Mouse (Mus musculus): ENCODE measurements around the gene Zfp987.
"Not testable (repeated sequence)": the region's sequence is repeated elsewhere in the genome, so short reads cannot be mapped to it uniquely, and the experiment has no call there.

Zfp987 gene

DNA sequence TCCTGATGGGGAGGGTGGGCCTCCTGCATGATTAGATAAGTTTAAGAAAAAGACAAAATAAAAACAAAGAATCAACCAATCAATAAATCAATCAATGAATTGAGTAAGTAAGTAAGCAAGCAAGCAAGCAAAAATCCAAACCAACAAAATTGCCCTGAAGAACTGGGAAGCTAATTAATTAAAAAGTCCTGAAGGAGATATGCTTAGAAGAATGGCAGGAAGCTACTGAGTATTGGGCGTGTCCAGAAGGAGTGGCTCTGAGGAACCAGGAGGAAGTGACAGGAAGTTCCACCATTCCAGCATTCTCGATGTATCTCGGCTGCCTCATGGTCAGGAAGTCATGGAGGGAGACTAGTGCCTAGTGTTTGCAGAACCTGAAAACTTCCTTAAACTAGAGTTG, at the start of gene Zfp987:
Gene Zfp987, plus strand, starts transcription at position 301 of the 400 bp plus-strand sequence.
- DNase-seq (ENCODE audit: low spot score) = not testable (repeated sequence)

DNA sequence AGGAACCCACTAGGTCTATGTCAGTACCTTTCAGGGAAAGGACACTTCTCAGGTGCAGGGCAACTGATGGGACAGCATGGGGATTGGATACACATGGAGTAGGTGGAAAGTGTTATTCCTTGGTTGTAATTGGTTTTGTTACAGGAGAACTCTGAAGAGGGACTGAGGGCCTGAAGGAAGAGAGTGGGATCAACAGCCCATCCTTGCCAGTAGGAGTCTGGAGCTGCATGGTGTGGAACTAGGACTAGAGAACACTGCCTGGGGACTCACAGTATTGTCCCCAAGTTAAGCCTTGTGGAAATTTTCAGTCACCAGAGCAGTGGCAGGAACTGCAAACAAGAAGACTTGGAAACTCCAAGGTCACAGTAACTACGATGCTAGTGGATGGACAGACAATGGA, 44.6 kb upstream of the Zfp987 start:
- not testable (repeated sequence) for DNase-seq (ENCODE audit: low spot score)

DNA sequence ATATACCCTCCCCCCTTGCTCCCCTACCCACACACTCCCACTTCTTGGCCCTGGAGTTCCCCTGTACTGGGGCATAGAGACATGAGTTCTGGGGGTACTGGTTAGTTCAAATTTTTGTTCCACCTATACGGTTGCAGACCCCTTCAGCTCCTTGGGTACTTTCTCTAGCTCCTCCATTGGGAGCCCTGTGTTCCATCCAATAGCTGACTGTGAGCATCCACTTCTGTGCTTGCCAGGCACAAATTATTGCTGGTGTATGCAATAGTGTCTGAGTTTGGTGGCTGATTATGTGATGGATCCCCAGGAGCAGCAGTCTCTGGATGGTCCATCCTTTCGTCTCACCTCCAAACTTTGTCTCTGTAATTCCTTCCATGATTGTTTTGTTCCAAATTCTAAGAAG, 43.7 kb upstream of the Zfp987 start:
- DNase-seq (ENCODE audit: low spot score) = not testable (repeated sequence)

DNA sequence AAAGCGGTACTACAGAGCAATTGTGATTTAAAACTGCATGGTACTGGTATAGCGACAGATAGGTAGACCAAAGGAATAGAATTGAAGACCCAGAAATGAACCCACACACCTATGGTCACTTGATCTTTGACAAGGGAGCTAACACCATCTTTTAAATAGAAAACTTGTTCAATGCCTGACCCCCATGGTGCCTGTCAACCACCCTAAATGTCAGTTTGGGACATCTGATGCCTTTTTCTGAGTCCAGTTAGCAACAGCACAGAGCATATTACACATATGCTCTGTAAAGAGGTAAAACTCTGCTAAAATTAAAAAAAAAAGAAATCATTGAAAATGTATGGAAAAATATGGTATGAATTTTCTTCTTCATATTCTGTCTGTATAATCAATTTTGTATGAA, 41.8 kb upstream of the Zfp987 start:
- no peak for DNase-seq (ENCODE audit: low spot score)

DNA sequence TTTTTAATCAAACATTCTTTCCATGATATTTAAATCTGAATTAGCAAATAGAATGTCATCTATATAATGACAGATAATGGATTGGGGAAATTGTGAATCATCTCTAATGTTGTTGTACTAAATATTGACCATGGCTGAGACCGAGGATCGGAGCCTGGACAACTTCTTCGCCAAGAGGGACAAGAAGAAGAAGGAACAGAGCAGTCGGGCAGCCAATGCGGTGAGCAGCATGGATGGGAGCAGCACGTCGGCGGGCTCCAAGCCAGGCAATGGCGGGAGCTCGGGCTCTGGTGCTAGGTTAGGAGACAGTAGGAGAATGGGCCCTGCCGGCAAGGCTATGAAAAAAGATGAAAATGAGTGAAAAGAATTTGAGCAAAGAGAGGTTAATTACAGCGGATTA, 38.5 kb upstream of the Zfp987 start:
- DNase-seq (ENCODE audit: low spot score) = not testable (repeated sequence)

DNA sequence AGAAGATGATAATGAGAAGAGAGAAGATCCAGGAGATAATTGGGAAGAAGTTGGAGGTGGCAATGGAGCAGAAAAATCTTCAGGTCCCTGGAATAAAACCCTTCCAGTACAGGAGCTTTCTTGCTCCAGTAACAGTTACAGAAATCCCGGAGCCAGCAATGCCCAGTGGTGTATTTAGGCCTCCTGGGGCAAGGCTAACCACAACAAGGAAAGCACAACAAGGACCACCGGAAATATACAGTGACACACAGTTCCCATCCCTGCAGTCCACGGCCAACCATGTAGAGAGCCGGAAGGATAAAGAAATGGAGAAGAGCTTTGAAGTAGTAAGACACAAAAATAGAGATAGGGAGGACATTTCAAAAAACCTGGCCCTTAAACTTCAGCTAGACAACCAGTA, 38.0 kb upstream of the Zfp987 start:
- not testable (repeated sequence) for DNase-seq (ENCODE audit: low spot score)

DNA sequence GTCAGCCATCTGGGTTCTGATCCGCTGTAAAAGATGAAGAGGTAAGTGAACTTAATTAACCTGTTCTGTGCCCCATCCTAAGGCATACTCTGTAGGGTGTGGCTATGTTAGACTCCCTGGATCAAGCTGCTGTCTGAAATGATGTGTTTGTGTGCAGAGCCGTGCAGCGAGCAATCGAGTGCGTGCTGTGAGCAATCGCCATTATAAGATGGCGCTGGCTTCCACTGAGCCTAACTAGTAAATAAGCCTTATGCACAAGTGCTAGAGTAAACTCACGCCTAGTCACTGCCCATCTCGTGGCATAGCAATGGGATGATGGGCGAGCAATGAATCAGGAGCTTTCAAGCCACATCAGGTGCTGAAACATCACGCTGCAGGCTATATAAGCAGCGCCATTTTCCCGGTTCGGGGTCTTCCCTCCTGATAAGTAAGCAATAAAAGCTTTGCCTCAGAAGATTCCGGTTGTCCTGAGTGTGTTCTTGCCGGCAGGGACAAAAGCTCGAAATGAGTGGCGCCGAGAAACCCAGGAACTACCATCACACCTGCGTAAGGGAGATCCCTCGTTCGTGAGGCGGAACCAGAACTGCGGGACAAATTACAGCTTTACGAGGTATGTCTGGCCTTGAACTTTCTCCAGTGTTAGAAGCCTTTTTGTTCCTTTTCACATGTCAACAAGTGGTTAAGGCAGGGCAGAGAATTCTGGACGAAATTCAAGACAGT, 37.0 kb upstream of the Zfp987 start:
- DNase-seq (ENCODE audit: low spot score) = not testable (repeated sequence)

DNA sequence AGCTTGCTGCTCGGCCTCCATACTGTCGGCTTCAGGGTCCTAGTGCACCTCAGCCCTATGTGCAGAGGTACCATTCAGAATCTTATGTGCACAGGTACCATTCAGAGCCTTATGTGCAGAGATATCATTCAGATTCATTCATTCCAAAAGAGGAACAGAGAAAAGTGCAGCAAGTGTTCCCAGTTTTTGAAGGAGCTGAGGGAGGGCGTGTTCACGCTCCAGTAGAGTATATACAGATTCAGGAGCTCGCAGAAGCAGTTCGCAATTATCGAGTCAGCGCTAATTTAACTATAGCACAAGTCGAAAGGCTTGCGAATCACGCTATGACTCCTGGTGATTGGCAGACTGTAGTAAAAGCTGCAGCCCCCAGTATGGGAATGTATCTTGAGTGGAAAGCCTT, 36.0 kb upstream of the Zfp987 start:
- not testable (repeated sequence) for DNase-seq (ENCODE audit: low spot score)

DNA sequence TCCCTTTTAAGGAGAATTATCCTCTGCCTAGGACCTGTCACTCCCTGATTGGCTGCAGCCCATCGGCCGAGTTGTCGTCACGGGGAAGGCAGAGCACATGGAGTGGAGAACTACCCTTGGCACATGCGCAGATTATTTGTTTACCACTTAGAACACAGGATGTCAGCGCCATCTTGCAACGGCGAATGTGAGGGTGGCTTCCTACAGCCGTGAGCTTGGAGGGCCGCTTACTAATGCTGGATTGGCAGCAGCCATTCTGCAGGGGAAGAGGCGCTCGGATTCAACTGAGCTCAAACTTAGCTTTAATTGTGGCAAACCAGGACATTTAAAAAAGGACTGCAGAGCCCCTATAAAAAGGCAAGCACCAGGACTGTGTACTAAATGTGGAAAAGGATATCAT, 35.1 kb upstream of the Zfp987 start:
- not testable (repeated sequence) for DNase-seq (ENCODE audit: low spot score)

DNA sequence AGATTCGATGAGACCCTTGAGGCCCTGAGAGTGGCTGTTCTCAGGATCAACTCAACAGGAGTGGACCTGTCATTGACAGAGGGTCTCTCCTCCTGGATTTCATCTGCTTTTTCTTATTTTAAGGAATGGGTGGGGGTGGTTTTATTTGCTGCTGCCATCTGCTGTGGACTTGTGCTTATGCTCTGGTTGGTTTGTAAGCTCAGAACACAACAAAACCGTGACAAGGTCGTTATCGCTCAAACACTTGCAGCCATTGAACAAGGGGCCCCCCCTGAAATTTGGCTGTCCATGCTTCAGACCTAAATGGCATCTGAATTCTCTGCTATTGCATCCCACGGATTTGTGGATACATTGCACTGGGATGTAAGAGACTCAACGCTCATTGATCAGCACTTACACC, 34.1 kb upstream of the Zfp987 start:
- DNase-seq (ENCODE audit: low spot score) = not testable (repeated sequence)

DNA sequence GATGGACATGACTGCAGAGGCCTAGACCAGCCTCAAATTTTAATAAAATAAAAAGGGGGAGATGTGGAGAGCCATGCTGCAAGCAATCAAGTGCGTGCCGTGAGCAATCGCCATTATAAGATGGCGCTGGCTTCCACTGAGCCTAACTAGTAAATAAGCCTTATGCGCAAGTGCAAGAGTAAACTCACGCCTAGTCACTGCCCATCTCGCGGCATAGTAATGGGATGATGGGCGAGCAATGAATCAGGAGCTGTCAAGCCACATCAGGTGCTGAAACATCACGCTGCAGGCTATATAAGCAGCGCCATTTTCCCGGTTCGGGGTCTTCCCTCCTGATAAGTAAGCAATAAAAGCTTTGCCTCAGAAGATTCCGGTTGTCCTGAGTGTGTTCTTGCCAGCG, 33.5 kb upstream of the Zfp987 start:
- not testable (repeated sequence) for DNase-seq (ENCODE audit: low spot score)

DNA sequence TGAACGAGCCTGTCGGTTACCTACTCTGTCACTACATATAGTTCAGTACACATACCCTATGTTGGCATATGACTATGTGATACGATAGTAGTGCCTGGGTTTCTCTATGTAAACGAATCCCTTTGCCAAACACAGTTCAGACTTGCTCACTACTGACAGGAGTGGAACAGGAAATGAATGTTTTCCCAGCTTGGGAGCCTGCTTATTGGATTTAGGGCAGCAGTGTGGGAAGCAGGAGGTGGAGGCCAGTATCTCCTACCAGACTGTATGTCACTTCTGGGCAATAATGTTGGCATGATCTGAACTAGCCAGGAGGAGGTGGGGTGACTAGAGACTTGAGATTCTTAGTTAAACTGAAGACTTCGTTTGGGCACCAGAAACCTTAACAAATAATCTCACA, 32.3 kb upstream of the Zfp987 start:
- DNase-seq (ENCODE audit: low spot score) = not testable (repeated sequence)

DNA sequence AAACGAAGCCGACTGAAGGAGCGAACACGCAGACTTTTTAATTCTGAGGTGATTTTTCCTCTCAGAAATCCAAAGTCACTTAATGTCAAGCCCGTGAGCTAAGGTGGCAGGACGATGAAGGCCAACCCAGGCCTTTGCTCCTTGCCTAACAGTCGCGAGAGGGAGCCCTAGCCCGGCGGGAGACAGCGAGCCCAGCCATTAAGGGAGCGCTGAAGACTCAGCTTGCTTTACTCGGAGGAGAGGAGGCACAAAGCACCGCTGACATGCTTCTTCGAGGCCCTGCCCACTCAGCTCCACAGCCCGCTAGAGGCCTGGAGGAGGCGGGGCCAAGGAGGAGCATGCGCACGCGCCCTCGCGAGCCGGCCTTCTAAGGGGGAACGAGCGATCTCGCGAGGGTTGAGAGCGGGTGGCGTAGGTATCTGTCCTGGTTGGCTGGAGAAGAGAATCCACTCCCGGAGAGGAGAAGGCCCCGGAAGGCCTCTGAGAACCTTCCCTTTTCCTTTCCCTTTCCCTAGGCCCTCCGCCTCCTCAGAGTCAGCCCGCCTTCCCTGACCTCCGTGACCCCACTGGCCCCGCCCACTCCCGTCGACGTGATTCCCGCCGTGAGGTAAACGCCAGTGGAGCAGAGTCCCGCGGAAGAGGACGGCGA, 30.0 kb upstream of the Zfp987 start:
- not testable (repeated sequence) for DNase-seq (ENCODE audit: low spot score)

DNA sequence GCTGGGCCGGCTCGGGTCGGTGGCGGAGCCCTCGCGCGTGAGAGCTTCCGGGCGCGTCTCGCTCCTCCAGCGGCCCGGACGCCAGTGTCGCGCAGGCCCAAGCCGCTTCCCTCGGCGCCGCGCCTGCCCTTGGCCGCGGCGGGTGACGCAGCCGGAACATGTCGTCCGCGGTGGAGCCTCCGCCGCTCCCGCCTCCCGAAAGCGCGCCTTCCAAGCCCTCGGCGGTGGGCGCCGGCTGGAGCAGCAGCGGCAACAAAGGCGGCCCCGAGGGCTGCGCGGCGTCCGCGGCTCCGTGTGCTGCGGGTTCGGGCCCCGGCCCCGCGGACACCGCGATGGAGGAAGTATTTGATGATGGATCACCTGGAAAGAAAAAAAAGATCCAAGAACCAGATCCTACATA, 29.5 kb upstream of the Zfp987 start:
- not testable (repeated sequence) for DNase-seq (ENCODE audit: low spot score)

DNA sequence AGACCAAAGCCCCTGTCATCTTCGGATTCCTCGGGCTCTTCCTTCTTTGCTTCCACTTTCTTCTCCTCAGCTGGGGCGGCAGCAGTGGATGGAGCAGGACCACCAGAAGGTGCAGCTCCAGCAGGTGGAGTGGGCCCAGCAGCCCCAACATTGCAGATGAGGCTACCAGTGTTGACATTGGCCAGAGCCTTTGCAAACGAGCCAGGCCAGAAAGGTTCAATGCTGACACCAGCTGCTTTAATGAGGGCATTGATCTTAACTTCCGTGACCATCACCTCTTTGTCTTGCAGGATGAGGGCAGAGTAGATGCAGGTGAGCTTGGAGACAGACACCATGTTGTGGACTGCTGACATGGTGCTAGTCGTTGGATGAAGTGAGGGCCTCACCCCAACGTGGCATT, 23.8 kb upstream of the Zfp987 start:
- DNase-seq (ENCODE audit: low spot score) = not testable (repeated sequence)

DNA sequence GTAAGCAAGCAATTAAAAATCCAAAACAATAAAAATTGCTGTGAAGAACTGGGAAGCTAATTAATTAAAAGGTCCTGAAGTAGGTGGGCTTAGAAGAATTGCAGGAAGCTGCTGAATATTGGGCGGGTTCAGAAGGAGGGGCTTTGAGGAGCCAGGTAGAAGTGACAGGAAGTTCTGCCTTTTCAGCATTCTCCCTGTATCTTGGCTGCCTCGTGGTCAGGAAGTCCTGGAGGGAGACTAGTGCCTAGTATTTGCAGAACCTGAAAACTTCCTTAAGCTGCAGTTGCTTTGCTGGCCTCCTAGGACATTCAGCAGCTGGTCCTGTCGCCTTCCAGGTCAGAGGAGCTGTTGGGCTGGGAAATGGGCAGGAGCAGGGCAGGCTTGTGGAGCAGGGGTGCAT, 4.3 kb downstream of the Zfp987 start:
- DNase-seq (ENCODE audit: low spot score) = not testable (repeated sequence)

DNA sequence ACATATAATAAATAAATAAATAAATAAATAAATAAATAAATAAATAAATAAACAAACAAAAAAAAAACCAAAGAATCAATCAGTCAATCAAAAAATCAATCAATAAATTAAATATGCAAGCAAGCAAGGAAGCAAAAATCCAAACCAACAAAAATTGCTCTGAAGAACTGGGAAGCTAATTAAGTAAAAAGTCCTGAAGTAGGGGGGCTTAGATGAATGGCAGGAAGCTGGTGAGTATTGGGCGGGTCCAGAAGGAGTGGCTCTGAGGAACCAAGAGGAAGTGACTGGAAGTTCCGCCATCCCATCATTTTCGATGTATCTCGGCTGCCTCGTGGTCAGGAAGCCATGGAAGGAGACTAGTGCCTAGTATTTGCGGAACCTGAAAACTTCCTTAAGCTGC, 59.4 kb downstream of the Zfp987 start, which contains the start of gene Zfp600:
Gene Zfp600, plus strand, starts transcription at position 301 of the 400 bp plus-strand sequence.
- not testable (repeated sequence) for DNase-seq (ENCODE audit: low spot score)

DNA sequence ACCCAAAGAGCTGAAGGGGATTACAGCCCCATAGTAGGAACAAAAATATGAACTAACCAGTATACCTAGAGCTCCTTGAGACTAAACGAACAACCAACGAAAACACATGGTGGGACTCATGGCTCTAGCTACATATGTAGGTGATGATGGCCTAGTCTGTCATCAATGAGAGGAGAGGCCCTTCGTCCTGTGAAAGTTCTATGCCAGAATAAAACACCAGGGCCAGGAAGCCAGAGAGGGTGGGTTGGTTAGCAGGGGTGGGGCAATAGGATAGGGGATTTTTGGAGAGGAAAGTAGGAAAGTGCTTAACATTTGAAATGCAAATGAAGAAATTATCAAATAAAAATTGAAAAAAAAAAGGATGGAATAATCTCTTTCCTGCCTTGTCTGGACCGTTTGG, 65.8 kb downstream of the Zfp987 start:
- not testable (repeated sequence) for DNase-seq (ENCODE audit: low spot score)

DNA sequence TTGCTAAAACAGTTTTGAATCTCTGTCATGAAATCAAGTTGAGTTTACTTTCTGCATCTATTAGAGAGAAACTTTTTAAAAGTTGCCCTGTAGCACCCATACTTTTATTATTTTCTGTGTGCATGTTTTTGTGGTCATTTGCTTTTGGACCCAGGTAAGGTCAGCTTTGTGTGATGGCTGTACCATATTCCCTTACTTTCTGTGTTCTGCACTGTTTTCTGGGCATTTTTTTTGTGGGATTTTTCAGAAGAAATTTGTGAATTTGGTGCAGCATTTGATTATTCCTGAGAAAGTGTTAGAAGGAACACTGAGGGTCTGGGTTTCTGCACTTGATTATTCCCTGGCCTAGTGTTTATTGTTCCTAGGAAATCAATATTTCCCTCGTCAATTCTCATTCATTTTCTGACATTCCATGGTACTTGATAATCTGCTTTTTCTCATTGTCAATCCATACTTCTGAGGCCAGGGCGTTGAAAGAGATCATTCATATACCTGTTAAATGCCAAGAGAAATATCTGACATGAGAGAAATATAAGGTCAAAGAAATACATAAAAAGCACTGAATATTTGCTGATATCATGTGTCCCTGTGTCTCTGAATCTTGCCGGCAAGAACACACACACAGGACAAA, 70.2 kb downstream of the Zfp987 start:
- not testable (repeated sequence) for DNase-seq (ENCODE audit: low spot score)

DNA sequence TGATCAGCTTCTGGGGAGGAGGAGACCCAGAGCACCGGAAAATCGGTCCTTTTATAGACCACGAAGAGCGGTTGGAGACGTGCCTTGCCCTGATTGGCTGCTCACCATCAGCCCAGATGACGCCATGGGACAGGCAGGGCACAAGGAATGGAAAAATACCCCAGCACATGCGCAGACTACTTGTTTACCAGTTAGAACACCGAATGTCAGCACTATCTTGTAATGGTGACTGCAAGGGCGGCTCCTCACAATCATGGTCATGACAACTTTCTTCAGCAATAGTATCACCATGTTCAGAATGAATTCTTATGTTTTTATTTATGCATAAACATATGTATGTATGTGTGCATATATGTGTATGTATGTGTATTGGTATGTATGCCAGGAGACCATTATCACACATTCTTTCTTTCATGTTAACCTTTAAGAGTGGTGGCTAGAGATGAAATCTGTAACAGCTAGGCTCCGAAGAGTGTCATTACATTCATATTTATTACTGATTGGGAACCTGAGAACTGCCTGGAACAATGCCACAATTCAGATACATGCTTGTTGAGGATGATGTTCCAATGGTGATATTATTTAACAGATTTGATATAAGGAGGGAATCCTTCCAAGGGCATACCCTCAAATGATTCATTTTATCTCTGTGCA, 70.9 kb downstream of the Zfp987 start:
- DNase-seq (ENCODE audit: low spot score) = not testable (repeated sequence)

DNA sequence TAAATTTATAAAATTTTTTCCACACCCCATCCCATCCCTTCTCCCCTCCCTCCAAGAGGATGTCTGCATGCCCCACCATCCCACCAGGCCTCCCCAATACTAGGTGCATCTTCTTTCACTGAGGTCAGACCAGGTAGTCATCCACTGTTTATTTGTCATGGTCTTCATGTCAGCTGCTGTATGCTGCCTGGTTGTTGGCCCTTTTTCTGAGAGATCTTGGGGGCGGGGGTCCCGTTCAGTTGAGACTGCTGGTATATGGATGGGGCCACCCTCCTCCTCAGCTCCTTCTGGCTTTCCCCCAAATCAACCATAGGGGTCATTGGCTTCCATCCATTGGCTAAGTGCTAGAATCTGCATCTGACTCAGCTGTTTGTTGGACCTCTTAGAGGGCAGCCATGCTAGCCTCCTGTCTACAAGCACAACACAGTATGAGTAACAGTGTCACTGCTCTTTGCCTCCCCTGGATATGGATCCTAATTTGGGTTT, 71.7 kb downstream of the Zfp987 start:
- DNase-seq (ENCODE audit: low spot score) = not testable (repeated sequence)
